Mouse (Mus musculus): ENCODE data around the gene Znrd1as.
"Not testable (repeated sequence)": the region's sequence is repeated elsewhere in the genome, so short reads cannot be mapped to it uniquely, and the experiment has no call there.

The Znrd1as gene

GRCm38 (mm10) chr17:36949265-36949664 lies 9.1 kb upstream of the Znrd1as start:
- intact Hi-C loops (cut with DNase I) = no loop called here

- intact Hi-C loops (cut with DNase I) = no loop called here
These were observed 7.1 kb upstream of the Znrd1as start, which contains the start of gene Ppp1r11 for GRCm38 (mm10) chr17:36950981-36951947. Gene Ppp1r11 (minus strand): TSS chr17:36951741.

- intact Hi-C loops (cut with DNase I) = no loop called here
These were observed 5.8 kb upstream of the Znrd1as start for GRCm38 (mm10) chr17:36952631-36953030.

GRCm38 (mm10) chr17:36953062-36953461 lies 5.3 kb upstream of the Znrd1as start:
- intact Hi-C loops (cut with DNase I) = no loop called here

- intact Hi-C loops (cut with DNase I) = no loop called here
These were observed 492 bp downstream of the Znrd1as start for GRCm38 (mm10) chr17:36958884-36959283.

GRCm38 (mm10) chr17:36961125-36961524 lies 2.7 kb downstream of the Znrd1as start:
- intact Hi-C loops (cut with DNase I) = loop anchor here (5.0 kb wide), 2 partner anchors 41 to 44 kb away; partner anchors contain the start of gene Zfp57

GRCm38 (mm10) chr17:36966875-36967274 lies 8.5 kb downstream of the Znrd1as start:
- intact Hi-C loops (cut with DNase I) = no loop called here

GRCm38 (mm10) chr17:36970316-36970890 lies 12.0 kb downstream of the Znrd1as start:
- intact Hi-C loops (cut with DNase I) = no loop called here

- intact Hi-C loops (cut with DNase I) = no loop called here
These were observed 12.9 kb downstream of the Znrd1as start for GRCm38 (mm10) chr17:36971172-36971850.

- intact Hi-C loops (cut with DNase I) = no loop called here
These were observed 14.4 kb downstream of the Znrd1as start for GRCm38 (mm10) chr17:36972791-36973190.

GRCm38 (mm10) chr17:36973271-36973787 lies 14.9 kb downstream of the Znrd1as start:
- intact Hi-C loops (cut with DNase I) = no loop called here

- intact Hi-C loops (cut with DNase I) = no loop called here
These were observed 22.9 kb downstream of the Znrd1as start, which contains the start of gene 2410137M14Rik for GRCm38 (mm10) chr17:36981221-36981813. Gene 2410137M14Rik (minus strand): TSS chr17:36981237.

- intact Hi-C loops (cut with DNase I) = no loop called here
These were observed 23.5 kb downstream of the Znrd1as start for GRCm38 (mm10) chr17:36981845-36982244.

GRCm38 (mm10) chr17:36982253-36983155 lies 24.1 kb downstream of the Znrd1as start:
- intact Hi-C loops (cut with DNase I) = no loop called here

- intact Hi-C loops (cut with DNase I) = no loop called here
These were observed 30.1 kb downstream of the Znrd1as start for GRCm38 (mm10) chr17:36988475-36988874.

GRCm38 (mm10) chr17:36989437-36989836 lies 31.0 kb downstream of the Znrd1as start, which contains the start of gene H2-M5:
Gene H2-M5 (minus strand): TSS chr17:36989537.
- intact Hi-C loops (cut with DNase I) = no loop called here

- intact Hi-C loops (cut with DNase I) = not testable (repeated sequence)
These were observed 32.2 kb downstream of the Znrd1as start for GRCm38 (mm10) chr17:36990630-36991029.

GRCm38 (mm10) chr17:36992336-36993104 lies 34.1 kb downstream of the Znrd1as start:
- intact Hi-C loops (cut with DNase I) = no loop called here

- intact Hi-C loops (cut with DNase I) = no loop called here
These were observed 35.5 kb downstream of the Znrd1as start for GRCm38 (mm10) chr17:36993770-36994325.
